Mouse (Mus musculus) brain, embryonic 14.5 days (tissue): ENCODE results near the gene Atxn7l1.
"Not testable (repeated sequence)": the region's sequence is repeated elsewhere in the genome, so short reads cannot be mapped to it uniquely, and the experiment has no call there.

ENCODE experiments used
- CTCF ChIP-seq: fragments of 200-500 bp; IDR thresholded peaks from 2 replicates; pipeline ENCODE4 v1.5.1; 2012; ENCODE audit warnings: inconsistent platforms, mild to moderate bottlenecking, moderate library complexity, borderline replicate concordance; ENCODE audit not compliant: insufficient read depth, insufficient read length; ENCODE audit errors: extremely low read depth
- POLR2A ChIP-seq: fragments of 200-500 bp; IDR thresholded peaks from 2 replicates; pipeline ENCODE4 v1.6.1; 2012; ENCODE audit warnings: mild to moderate bottlenecking, inconsistent platforms, borderline replicate concordance; ENCODE audit not compliant: poor library complexity, insufficient read depth, insufficient read length, severe bottlenecking; ENCODE audit errors: extremely low read depth

- TF ChIP-seq CTCF, POLR2A: not testable (repeated sequence)
Measured at GRCm38 (mm10) chr12:33164019-33164418, 16.5 kb downstream of the Atxn7l1 start.
